Mouse (Mus musculus) neutrophil, adult 65 days (primary cell): ENCODE measurements around the gene Ifngr2. TPM values are rescaled to one million over a fixed set of nuclear protein-coding genes. Genes with fewer than 3 reads are reported as not detected.

ENCODE experiments used
- total RNA-seq: library from RNA; stranded (reverse); gene quantifications from 2 replicates; pipeline ENCODE4 v1.2.4, GENCODE M21; 2023

The Ifngr2 gene
- 70.6 and 86.9 TPM in 2 replicates for total RNA-seq

GRCm38 (mm10) chr16:91546836-91547741, at the start of gene Ifngr2:
Gene Ifngr2 (plus strand): TSS chr16:91547072.

GRCm38 (mm10) chr16:91597672-91598010, 50.8 kb downstream of the Ifngr2 start, which contains the start of gene Tmem50b:
Gene Tmem50b (minus strand): TSS chr16:91597800.

Other genes with a start within 250 kb of the Ifngr2 start
- 131 and 175 TPM in 2 replicates for gene Ifnar2, start 174.3 kb upstream of the Ifngr2 start, total RNA-seq
- gene Gm21970, start 155.4 kb upstream of the Ifngr2 start, total RNA-seq, result 0.54 TPM in 1 of 2 replicates, not detected in the other
- gene Il10rb, start 140.9 kb upstream of the Ifngr2 start, total RNA-seq, result 72.8 and 76.9 TPM in 2 replicates
- gene Ifnar1, start 61.8 kb upstream of the Ifngr2 start, total RNA-seq, result 87.2 and 88.5 TPM in 2 replicates
- 67.7 and 77.7 TPM in 2 replicates for gene Tmem50b, start 50.7 kb downstream of the Ifngr2 start, total RNA-seq
- 1.2 and 1.4 TPM in 2 replicates for gene Dnajc28, start 72.0 kb downstream of the Ifngr2 start, total RNA-seq
- gene Gart, start 99.9 kb downstream of the Ifngr2 start, total RNA-seq, result 31.4 and 36.9 TPM in 2 replicates
- 396 and 530 TPM in 2 replicates for gene Son, start 100.4 kb downstream of the Ifngr2 start, total RNA-seq
- gene Donson, start 141.7 kb downstream of the Ifngr2 start, total RNA-seq, result 16.7 and 25.7 TPM in 2 replicates
- 26.1 and 31.7 TPM in 2 replicates for gene Cryzl1, start 181.9 kb downstream of the Ifngr2 start, total RNA-seq
- 13.1 and 16.3 TPM in 2 replicates for gene Itsn1, start 182.2 kb downstream of the Ifngr2 start, total RNA-seq